Mouse (Mus musculus) kidney, postnatal 4 days (tissue): Measurements from ENCODE around the gene Ankrd1.

Experiments
- DNase-seq, 2 experiments: peaks; one replicate each; pipeline ENCODE4 v3.0.0; 2021; ENCODE audit warnings: mixed read lengths in 2 of 2

Gene Ankrd1

GRCm38 (mm10) chr19:36109318-36109944 is 10.5 kb downstream of the Ankrd1 start:
- no peak for DNase-seq

GRCm38 (mm10) chr19:36103909-36104308 is 16.0 kb downstream of the Ankrd1 start:
- DNase-seq: no peak

DNA sequence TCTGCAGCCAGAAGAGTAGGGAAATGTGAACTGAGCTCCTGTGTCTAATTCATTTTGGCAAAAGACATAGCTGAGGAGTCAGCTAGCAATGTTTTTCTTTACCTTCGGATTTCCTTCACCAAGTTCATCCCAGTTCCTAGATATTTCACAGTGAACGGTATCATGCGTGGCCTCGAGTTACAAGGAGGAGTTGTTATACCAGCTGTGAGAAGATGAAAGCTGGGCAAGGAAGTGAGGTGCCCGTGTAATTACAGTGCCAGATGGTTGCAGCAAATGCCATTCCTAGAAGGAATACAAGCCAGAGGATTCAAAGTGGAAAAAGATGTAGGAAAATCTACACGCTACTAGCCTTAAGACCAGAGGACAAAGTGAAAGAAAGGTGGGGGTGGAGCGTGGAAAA is 21.0 kb downstream of the Ankrd1 start:
- DNase-seq: no peak

DNA sequence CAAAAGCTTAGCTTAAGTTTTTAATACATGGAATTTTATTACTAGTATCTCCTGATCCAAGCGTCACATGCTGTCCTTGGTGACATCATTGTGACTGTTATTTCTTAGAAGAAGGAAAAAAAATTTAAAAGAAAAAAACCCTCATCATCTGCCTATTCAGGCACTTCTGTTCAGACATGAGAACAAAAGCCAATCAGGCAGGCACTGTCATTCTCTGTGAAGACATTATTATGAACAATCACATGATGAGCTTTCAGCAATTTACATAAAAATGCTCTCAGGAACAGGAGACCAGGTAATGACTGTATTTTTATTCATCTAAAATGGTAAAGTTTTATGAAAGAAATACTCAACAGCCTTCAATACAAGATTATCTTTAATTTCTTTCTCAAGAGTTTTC is 21.6 kb downstream of the Ankrd1 start:
- no peak for DNase-seq

GRCm38 (mm10) chr19:36097194-36097593 is 22.7 kb downstream of the Ankrd1 start:
- DNase-seq: no peak

DNA sequence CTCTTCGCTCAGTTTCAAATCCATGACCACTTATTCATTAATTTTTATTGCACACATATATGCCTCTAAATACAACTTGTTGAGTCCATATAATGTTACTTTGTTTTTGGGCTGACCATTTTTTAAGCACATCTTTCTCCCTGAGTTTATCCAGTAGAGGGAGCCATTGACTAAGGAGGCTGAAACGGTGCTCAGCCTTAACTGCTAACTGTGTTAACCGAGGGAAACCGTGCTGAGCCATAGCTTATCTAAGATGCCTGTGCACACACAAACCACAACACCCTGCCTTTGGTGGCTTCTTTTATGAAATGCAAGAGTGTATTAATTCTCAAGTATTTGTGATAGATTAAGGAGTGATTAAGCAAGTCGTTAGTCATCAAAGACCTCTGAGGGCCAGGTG is 29.1 kb downstream of the Ankrd1 start:
- peak in 1 of 2 experiments; percentile 9 for DNase-seq

DNA sequence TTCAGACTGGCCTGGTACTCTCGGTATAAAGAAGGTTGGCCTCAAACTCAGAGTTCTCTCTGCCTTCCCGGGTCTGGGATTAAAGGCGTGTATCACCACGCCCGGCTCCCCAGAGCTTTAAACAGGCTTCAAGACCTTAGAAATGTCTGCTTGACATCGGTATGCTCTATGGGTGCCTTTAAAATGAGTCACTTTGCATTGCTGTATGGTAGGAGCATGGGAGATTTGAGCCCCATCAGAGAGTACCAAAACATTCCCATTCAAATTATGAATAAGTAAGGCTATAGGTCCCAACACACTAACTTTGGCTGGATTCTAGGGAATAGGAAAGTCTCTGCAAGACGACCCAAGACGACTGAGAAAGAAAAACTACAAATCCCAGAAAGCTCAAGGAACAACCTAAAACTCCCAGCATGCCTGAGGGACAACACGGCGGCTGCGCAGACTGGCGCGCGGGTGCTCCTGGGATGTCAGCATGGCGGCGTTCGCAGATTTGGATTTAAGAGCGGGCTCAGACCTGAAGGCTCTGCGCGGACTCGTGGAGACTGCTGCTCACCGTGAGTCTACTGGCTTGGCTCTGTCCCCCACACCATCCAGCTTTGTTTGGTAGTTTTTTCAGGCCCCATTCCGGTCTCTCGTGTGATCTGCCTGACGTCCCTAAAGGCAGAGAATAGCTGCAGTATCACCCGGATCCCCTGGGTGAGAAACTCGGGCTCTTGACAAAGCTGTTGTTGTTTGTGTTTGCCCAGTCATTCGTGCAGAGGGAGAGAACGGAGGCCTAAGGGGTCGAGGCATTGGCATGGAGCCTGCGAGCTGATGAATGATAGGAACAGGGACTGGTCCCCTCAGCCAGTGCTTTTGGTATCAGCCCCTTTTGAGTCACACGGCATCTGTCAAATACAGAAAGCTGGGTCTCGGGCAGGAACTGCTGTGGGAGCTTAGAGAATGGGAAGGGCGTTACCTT is 36.4 kb downstream of the Ankrd1 start, which contains the start of gene Rpp30:
Rpp30 (plus strand) TSS at position 455 of the 964 bp plus-strand sequence.
- peak; percentile 88 to 92 for DNase-seq

DNA sequence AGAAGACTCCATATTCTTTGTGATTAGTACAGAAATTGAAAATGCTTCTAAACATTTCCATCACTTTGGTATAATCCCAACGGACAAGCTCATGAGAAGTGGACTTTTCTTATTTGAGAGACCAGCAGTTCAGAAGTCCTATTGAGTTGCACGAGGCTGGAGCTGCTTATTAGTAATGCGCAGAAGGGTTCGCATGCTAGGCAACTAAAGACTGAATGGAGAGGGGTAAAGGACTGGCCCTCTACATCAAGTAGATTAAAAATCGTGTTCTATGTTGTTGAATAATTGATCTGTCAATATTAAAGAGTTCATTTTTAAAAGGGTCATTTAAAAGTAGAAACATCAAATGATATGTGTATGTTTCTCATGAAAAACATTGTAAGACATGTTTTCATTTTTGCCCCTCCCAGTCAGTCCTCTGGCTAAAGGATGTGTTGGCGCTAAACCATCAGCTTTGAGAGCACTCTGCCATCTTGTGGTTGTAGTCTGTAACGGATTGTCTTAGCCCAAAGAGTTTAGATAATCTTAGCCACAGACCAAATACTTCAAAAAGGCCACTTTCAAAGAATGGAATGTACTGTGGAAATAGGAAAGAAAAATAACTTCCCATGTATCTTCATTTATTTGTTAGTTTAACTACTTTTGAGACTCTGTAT is 37.2 kb downstream of the Ankrd1 start:
- peak; percentile 17 to 45 for DNase-seq

GRCm38 (mm10) chr19:36062801-36063529 is 56.9 kb downstream of the Ankrd1 start:
- DNase-seq: no peak
